Mouse (Mus musculus) stomach, embryonic 16.5 days (tissue): ENCODE results near the gene Unkl. TPM values are rescaled to one million over a fixed set of nuclear protein-coding genes. Genes with fewer than 3 reads are reported as not detected.

ENCODE experiments used
- ATAC-seq: fragments of 200-750 bp; cut with Nextera tagmentation; 2 replicates; pipeline ENCODE4 v1.8.0; 2017; ENCODE audit warnings: moderate number of reproducible peaks, moderate TSS enrichment; ENCODE audit not compliant: insufficient read depth, low FRiP score
- H3K27ac ChIP-seq: fragments of 300-500 bp; sonication (generic); 2 replicates; pipeline ENCODE4 v1.5.1; 2014; ENCODE audit warnings: low read length
- H3K27me3 ChIP-seq: fragments of 300-500 bp; sonication (generic); 2 replicates; pipeline ENCODE4 v1.6.1; 2014; ENCODE audit warnings: low read length, control low read depth, mixed read lengths; ENCODE audit not compliant: control insufficient read depth, insufficient read depth
- H3K36me3 ChIP-seq: fragments of 300-500 bp; sonication (generic); 2 replicates; pipeline ENCODE4 v1.6.1; 2014; ENCODE audit warnings: low read length; ENCODE audit not compliant: control insufficient read depth, insufficient read depth
- H3K4me1 ChIP-seq: fragments of 300-500 bp; sonication (generic); 2 replicates; pipeline ENCODE4 v1.6.1; 2014; ENCODE audit warnings: low read length, control low read depth, mixed read lengths; ENCODE audit not compliant: control insufficient read depth, insufficient read depth
- H3K4me2 ChIP-seq: fragments of 300-500 bp; sonication (generic); 2 replicates; pipeline ENCODE4 v1.6.1; 2014; ENCODE audit warnings: low read depth, low read length, mixed read lengths
- H3K4me3 ChIP-seq: fragments of 300-500 bp; sonication (generic); replicated peaks from 2 replicates; pipeline ENCODE4 v1.5.1; 2014; ENCODE audit warnings: mild to moderate bottlenecking, low read length
- H3K9ac ChIP-seq: fragments of 300-500 bp; sonication (generic); 2 replicates; pipeline ENCODE4 v1.6.1; 2014; ENCODE audit warnings: low read length
- H3K9me3 ChIP-seq: fragments of 300-500 bp; sonication (generic); replicated peaks from 2 replicates; pipeline ENCODE4 v1.6.1; 2016; ENCODE audit warnings: low read length, control low read depth; ENCODE audit not compliant: control insufficient read depth
- WGBS: fragments of 180-500 bp; shearing (Covaris S2); extraction: QIAGEN DNeasy Blood & Tissue Kit; methylation state at CpG from one replicate; pipeline ENCODE4 v1.1.7; 2014; 5-methylcytosine and 5-hydroxymethylcytosine counted together
- microRNA-seq: library from miRNA; unstranded; fragments of <30 nt; microRNA quantifications from one replicate; pipeline ENCODE4, GENCODE M21; 2016
- polyA plus RNA-seq: library from polyadenylated mRNA; unstranded; fragments of >200 nt; fragmentation: Nextera tagmentation; extraction: Ambion mirVana; gene quantifications from 2 replicates; pipeline ENCODE4 v1.2.1, GENCODE M21; 2015

Unkl gene
- polyA plus RNA-seq, 1 experiment from 2014 or later, result 6.9 TPM

DNA sequence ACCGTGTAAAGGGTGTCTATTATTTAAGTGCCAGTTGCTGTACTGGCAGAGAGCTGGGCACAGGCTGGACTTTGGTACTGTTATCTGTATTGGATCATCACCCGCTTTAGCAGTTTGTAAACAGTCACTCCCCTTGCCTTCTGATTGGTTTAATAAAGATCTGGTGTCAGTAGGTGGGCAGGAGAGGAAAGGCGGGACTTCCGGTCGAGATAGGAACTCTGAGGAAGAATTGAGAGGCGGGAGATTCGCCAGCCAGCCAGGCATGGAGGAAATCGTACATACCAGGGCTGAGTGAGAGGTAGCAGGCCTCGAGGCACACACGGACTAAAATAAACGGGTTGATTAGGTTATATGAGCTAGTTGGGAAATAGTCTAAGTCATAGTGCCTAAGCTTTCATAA, 93.9 kb downstream of the Unkl start:
- no peak overlapping the region for H3K27ac ChIP-seq
- peak overlapping the region; percentile 32; the same call in 1 of the 2 replicates for H3K4me2 ChIP-seq
- WGBS, result 33% methylated on average over 11 of the region's 11 CpGs
- H3K9ac ChIP-seq, result no peak overlapping the region
- no peaks in the 10 kb centered on the region for H3K36me3 ChIP-seq
- no peak overlapping the region for H3K4me3 ChIP-seq
- peaks cover 3% of the 10 kb centered on the region; the same call in 1 of the 2 replicates for H3K4me1 ChIP-seq
- H3K27me3 ChIP-seq, result no peaks in the 10 kb centered on the region
- no peak for ATAC-seq
- no peaks in the 10 kb centered on the region for H3K9me3 ChIP-seq

Small RNA genes lying within 50 kb of the gene (microRNA-seq; reads per million reads assigned to microRNA genes)
- gene Mir3547, result 2.5 reads per million, percentile 13 among the genes with 10 or more reads in this experiment

Other genes with a start within 250 kb of the Unkl start
- gene Jpt2, start 227.7 kb upstream of the Unkl start, polyA plus RNA-seq, result 158 and 170 TPM in 2 replicates
- 3.4 and 4.2 TPM in 2 replicates for gene Cramp1l, start 172.6 kb upstream of the Unkl start, polyA plus RNA-seq
- gene Ift140, start 172.3 kb upstream of the Unkl start, polyA plus RNA-seq, result 21.7 TPM in 2 replicates
- 24.1 and 25.2 TPM in 2 replicates for gene Tmem204, start 104.8 kb upstream of the Unkl start, polyA plus RNA-seq
- gene Telo2, start 72.4 kb upstream of the Unkl start, polyA plus RNA-seq, result 38.9 and 39.9 TPM in 2 replicates
- gene Ptx4, start 67.6 kb upstream of the Unkl start, polyA plus RNA-seq, result 0.50 and 0.56 TPM in 2 replicates
- gene Clcn7, start 55.0 kb upstream of the Unkl start, polyA plus RNA-seq, result 21.4 and 24.7 TPM in 2 replicates
- 0.79 TPM in 2 replicates for gene Ccdc154, start 25.9 kb upstream of the Unkl start, polyA plus RNA-seq
- gene Gm38655, start 12.9 kb upstream of the Unkl start, polyA plus RNA-seq, result 6.6 and 7.0 TPM in 2 replicates
- 30.4 and 33.5 TPM in 2 replicates for gene BC003965, start 3.8 kb upstream of the Unkl start, polyA plus RNA-seq
- 39.9 and 40.9 TPM in 2 replicates for gene Gnptg, start 51.7 kb downstream of the Unkl start, polyA plus RNA-seq
- 35.8 and 37.1 TPM in 2 replicates for gene Tsr3, start 51.8 kb downstream of the Unkl start, polyA plus RNA-seq
- 4.3 and 5.2 TPM in 2 replicates for gene Baiap3, start 68.0 kb downstream of the Unkl start, polyA plus RNA-seq
- 441 and 478 TPM in 2 replicates for gene Ube2i, start 86.2 kb downstream of the Unkl start, polyA plus RNA-seq
- 1.3 and 1.4 TPM in 2 replicates for gene Prss34, start 110.0 kb downstream of the Unkl start, polyA plus RNA-seq
- gene Prss28, start 120.2 kb downstream of the Unkl start, polyA plus RNA-seq, result not detected in 2 replicates
- gene Prss29, start 130.3 kb downstream of the Unkl start, polyA plus RNA-seq, result not detected in 2 replicates
- 0.50 and 0.53 TPM in 2 replicates for gene Tpsab1, start 157.2 kb downstream of the Unkl start, polyA plus RNA-seq
- 13.4 and 19.2 TPM in 2 replicates for gene Tpsb2, start 177.9 kb downstream of the Unkl start, polyA plus RNA-seq
- 2.3 and 3.5 TPM in 2 replicates for gene Tpsg1, start 180.9 kb downstream of the Unkl start, polyA plus RNA-seq
- gene Cacna1h, start 245.4 kb downstream of the Unkl start, polyA plus RNA-seq, result 2.6 and 2.9 TPM in 2 replicates